Comparison of ENCODE assay signal across 30 mouse cellular contexts in the genomic region with DNA sequence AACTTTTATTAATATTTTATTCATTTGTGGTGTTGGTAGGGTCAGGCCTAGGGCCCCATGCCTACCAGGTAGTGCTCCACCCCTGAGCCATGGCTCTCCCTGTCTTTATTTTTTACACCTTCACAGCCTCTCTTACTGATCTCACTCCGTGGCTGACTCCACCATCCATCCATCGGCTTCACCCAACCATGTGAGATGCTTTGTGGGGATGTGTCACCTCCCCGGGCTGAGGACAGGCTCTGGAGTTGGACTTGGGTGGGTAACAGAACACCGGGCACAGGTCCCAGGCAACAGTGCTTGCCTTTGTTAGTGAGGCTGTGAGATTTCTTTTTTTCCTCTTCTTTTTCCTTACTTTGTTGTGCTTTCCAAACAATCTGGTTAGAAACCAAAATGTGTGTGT.
"Had no signal": no experiment of that assay in that cellular context is flagged by ENCODE, and none has a peak within 500 bp of the region (broad histone marks: within the 10 kb centered on the region; RNA-seq: fewer than 3 reads in every experiment).

No protein-coding gene starts in this region.

- DNase-seq: left cerebral cortex, postnatal 4 days; liver; liver, embryonic 13.5 days; liver, postnatal 0 days; lung, adult 18-20 months; lung, adult 2 months; lung, embryonic 14.5 days; lung, postnatal 10 days; lung, postnatal 14 days; lung, postnatal 36 days; lung, postnatal 4 days; midbrain, embryonic 14.5 days had no signal

- H3K27ac ChIP-seq: limb, embryonic 10.5 days; limb, embryonic 12.5 days; limb, embryonic 13.5 days; limb, embryonic 15.5 days; liver, embryonic 12.5 days; liver, embryonic 13.5 days; liver, embryonic 14.5 days; liver, embryonic 15.5 days; lung, embryonic 15.5 days; macrophage; midbrain, embryonic 10.5 days; midbrain, embryonic 12.5 days; midbrain, embryonic 13.5 days; midbrain, embryonic 15.5 days; neural tube, embryonic 12.5 days had no signal

- H3K36me3 ChIP-seq: limb, embryonic 10.5 days; limb, embryonic 12.5 days; limb, embryonic 13.5 days; limb, embryonic 15.5 days; liver, embryonic 12.5 days; liver, embryonic 13.5 days; liver, embryonic 15.5 days; lung, embryonic 15.5 days; midbrain, embryonic 10.5 days; midbrain, embryonic 12.5 days; midbrain, embryonic 13.5 days; midbrain, embryonic 15.5 days; neural tube, embryonic 12.5 days had no signal

- H3K4me3 ChIP-seq: limb, embryonic 10.5 days; limb, embryonic 12.5 days; limb, embryonic 13.5 days; limb, embryonic 15.5 days; liver, embryonic 12.5 days; liver, embryonic 13.5 days; liver, embryonic 15.5 days; lung, embryonic 15.5 days; megakaryocyte, embryonic 14.5 days; midbrain, embryonic 10.5 days; midbrain, embryonic 12.5 days; midbrain, embryonic 13.5 days; midbrain, embryonic 15.5 days; myocyte; neural tube, embryonic 12.5 days had no signal

- H3K4me1 ChIP-seq: limb, embryonic 10.5 days; limb, embryonic 12.5 days; limb, embryonic 13.5 days; limb, embryonic 15.5 days; lung, embryonic 15.5 days; midbrain, embryonic 10.5 days; midbrain, embryonic 12.5 days; midbrain, embryonic 13.5 days; midbrain, embryonic 15.5 days; neural tube, embryonic 12.5 days had no signal

- ATAC-seq: liver, postnatal 0 days; lung, postnatal 0 days; midbrain, embryonic 13.5 days; midbrain, embryonic 15.5 days; midbrain, embryonic 16.5 days had no signal

- H3K27me3 ChIP-seq: limb, embryonic 12.5 days; limb, embryonic 13.5 days; limb, embryonic 15.5 days; liver, embryonic 12.5 days; liver, embryonic 13.5 days; liver, embryonic 15.5 days; lung, embryonic 15.5 days; megakaryocyte, embryonic 14.5 days; midbrain, embryonic 12.5 days; midbrain, embryonic 13.5 days; midbrain, embryonic 15.5 days; neural tube, embryonic 12.5 days had no signal

- H3K9me3 ChIP-seq: limb, embryonic 10.5 days; limb, embryonic 15.5 days; liver, embryonic 13.5 days; liver, embryonic 15.5 days; lung, embryonic 15.5 days; neural tube, embryonic 12.5 days had no signal
